Mouse (Mus musculus) ES-E14 (cell line): Measurements from ENCODE around the gene Dynlrb1.

Experiments
- CHD2 ChIP-seq: IDR thresholded peaks from 2 replicates; pipeline ENCODE4 v1.6.1; 2014; ENCODE audit warnings: mild to moderate bottlenecking, low read depth, low read length, inconsistent platforms
- HCFC1 ChIP-seq: IDR thresholded peaks from 2 replicates; pipeline ENCODE4 v1.6.1; 2012; ENCODE audit warnings: low read length, inconsistent platforms, borderline replicate concordance; ENCODE audit not compliant: insufficient read depth
- MAFK ChIP-seq: IDR thresholded peaks from 2 replicates; pipeline ENCODE4 v1.6.1; 2014; ENCODE audit warnings: mild to moderate bottlenecking, low read depth, low read length, inconsistent platforms; ENCODE audit not compliant: insufficient read depth
- ZC3H11A ChIP-seq: IDR thresholded peaks from 2 replicates; pipeline ENCODE4 v1.6.1; 2012; ENCODE audit warnings: low read depth, mild to moderate bottlenecking, inconsistent platforms, low read length, borderline replicate concordance
- ZNF384 ChIP-seq: IDR thresholded peaks from 2 replicates; pipeline ENCODE4 v1.6.1; 2012; ENCODE audit warnings: low read depth, low read length, inconsistent platforms

GRCm38 (mm10) chr2:155285744-155286143 is 49.4 kb downstream of the Dynlrb1 start:
- TF ChIP-seq ZNF384 (no peak), MAFK (no peak), CHD2 (no peak), ZC3H11A (no peak), HCFC1 (no peak)
